Mouse (Mus musculus) urinary bladder, postnatal 25 days (tissue): Measurements from ENCODE around the gene Dnaja4.
"Not testable (repeated sequence)": the region's sequence is repeated elsewhere in the genome, so short reads cannot be mapped to it uniquely, and the experiment has no call there.

Experiments used
- DNase-seq: peaks from one replicate; pipeline ENCODE4 v3.0.0; 2022; ENCODE audit warnings: low spot score

Dnaja4 gene

DNA sequence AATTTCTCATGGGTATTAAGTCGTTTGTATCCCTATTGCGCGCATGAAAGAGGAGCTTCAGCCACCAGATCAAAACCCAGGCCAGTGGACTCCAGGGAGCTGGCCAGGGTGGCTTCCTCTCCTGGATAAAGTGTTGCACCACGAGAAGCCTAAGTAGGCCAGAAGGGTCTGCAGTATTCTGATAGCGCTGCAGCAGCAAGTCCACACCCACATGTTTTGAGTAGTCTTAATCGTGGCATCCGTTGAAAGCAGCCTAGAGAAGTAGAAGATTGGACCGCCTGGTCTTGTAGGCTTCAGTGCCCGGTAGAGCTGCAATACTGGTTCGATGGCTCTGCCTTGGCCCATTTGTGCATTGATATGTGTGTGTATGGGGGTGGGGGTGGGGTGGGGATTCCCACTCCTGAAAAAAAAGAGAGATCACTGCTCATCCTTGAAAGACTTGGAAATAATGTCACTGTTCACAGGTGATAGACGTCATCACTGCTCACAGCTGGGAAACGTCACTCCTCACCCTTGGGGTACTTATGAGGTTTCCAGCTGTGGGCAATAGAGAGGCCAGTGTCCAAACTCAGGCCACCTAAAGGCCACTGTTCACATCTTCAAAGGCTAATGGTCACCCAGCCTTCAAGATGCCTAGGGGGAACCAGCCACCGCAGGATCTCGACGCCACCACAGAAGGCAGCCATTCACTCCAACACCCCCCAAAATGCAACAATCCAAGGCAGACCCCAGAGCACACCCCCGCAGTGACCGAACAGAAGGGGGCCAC lies at the start of gene Dnaja4:
Gene Dnaja4 (plus strand): TSS at position 556 of the 769 bp plus-strand sequence.
- DNase-seq: no peak

DNA sequence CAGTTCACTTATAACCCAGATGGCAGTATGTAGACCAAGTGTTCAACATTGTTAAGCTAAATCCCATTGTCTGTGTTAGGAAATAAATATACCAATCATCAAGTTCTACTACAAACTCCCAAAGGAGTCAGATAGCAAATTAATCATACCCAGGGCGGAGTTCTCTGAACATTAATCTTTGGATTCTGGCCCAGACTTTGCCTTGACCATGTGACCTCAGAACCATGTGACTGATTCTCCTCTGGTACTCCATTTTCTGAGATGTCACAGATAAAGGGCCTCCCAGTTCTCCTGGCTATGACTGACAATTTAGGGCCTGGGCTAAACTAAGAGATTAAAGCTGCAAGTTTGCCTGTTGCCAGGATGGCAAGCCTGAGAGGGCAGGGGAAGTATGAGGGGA lies 49.3 kb upstream of the Dnaja4 start:
- no peak for DNase-seq

DNA sequence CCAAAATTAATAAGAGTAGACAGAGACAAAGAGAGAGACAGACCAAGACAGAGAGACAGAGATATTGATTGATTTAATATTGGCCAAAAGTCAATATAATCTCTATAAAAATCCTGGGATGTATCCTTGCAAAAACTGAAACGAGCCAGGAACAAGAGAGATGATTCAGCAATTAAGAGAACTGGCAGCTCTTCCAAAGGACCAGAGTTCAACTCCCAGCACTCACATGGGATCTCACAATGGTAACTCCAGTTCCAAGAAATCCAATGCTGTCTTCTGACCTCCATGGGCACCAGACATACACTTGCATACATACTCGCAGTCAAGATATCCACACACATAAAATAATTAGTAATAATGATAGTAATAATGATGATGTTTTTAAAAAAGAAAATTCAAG lies 45.9 kb upstream of the Dnaja4 start:
- DNase-seq: no peak

DNA sequence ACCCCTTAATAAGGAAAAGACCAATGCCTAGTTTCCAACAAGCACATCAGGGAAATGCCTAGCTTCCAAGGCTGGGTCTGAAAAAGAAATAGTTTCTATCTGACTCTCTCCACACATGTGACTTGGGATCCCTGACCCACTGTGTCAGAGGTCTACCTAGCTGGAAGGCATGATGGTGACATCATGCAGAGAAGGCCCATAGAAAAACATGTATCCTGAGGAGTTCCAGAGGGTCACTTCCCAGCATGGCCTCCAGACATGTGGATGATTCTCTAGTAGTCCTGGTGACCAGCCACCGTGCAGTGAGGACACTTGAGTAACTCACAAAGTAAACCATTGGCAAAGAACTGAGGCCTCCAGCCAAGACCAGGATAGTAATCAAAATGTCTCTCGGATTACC lies 42.8 kb upstream of the Dnaja4 start:
- no peak for DNase-seq

DNA sequence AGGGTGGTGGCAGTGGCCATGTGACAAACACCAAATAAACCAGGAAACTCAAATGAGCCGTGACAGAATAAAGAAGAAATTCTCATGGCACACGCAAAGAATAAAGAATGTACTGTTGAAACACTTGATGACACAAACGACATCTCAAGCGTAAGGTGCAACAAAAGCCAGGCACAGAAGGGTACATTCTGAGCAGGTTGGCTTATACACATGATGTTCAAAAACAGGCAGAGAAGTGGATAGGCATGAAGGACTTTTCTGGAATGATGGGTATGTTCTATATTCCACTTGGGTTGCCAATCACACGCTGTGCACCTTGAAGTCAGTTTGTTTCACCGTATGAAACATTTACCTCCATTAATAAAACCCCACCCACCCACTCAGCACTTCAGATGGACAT lies 42.3 kb upstream of the Dnaja4 start:
- DNase-seq: no peak

DNA sequence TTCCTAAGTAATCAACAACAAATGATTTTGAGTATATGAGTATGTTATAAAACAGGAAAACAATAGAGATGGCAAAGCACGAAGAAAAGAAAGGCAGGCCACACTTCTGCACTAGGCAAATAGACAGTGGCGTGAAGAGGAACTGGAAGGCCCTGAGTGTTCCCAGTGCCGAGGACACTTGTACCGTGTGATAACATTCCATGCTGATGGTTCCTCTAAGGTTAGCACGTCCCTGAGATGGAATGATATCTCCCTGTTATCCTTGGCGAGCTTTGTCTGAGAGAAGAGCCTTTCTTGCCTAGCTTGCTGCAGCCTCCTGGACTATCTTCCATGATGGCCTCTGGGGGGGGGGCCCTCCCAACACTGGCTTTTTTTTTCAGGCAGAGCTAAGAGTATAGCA lies 39.9 kb upstream of the Dnaja4 start:
- no peak for DNase-seq

DNA sequence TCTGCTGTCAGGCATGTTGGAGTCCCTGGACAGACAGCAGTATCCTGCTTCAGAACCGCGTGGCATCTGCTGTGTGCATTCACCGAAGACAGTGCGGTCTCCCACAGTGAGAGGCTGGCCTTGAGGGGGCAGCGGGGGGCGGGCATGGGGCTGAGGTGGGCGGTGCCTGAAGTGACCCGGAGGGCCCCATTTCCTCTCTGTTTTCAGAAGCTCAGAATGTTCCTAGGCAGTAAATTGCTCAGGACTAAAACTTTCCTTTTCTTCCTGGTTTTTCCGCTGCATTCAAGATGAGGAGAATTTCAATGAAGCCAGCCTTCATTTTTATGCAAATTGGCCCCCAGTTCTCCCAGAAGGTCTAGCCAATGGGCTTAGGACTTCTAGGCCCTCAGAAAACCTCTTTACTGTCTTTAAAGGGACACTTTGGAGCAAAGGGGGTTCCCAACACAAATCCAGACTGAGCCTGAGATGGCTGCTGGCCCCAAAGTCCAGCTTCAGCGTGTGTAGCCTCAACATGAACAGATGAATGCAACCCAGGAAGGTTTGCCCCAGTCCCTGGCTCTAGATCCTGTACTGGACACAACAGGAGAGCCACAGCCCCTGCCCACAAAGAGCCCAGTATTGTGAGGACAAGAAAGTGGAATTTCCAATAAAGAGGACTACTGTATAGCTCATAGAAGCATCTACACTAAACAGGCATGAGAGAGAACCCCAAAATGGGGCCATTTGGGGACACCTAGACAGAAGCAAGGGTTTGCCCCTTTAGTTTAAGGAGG lies 36.9 kb upstream of the Dnaja4 start, which contains the start of gene Acsbg1:
Gene Acsbg1 (minus strand): TSS at position 266 of the 773 bp plus-strand sequence.
- no peak for DNase-seq

DNA sequence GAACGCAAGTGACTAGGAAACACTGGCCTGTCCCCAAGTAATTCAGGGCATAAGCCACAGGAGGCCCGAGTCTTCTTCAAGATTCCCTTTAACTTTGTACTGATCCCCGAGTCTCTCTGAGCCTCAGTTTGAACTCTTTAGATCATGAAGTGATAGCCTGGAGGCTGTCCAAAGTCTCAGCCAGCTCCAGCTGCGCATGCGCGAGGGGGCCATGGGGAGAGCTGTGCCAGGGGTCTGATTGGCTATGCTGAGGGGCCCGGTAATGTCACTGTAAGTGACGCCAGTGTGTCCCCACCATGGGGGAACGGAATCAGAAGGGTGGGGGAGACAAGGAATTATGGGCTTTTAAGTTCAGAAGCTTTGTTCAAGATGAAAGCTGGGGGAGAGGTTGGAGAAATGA lies 34.3 kb upstream of the Dnaja4 start:
- no peak for DNase-seq

DNA sequence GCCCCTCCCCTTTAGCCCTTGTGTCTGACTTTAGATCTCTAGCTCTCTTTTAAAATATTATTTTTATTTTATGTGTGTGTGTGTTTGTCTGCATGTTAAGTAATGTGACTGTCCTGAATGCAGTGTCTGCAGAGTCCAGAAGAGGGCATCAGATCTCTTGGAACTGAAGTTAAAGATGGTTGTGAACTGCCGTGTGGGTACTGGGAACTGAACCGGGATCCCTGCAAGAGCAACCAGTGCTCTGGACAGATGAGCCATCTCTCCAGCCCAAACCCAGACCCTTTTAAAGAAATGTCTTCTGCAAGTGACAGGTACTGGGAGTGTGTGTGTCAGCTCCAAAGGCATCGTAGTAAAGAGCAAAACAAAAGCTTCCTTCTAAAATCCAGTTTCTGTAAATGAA lies 32.6 kb upstream of the Dnaja4 start:
- DNase-seq: no peak

DNA sequence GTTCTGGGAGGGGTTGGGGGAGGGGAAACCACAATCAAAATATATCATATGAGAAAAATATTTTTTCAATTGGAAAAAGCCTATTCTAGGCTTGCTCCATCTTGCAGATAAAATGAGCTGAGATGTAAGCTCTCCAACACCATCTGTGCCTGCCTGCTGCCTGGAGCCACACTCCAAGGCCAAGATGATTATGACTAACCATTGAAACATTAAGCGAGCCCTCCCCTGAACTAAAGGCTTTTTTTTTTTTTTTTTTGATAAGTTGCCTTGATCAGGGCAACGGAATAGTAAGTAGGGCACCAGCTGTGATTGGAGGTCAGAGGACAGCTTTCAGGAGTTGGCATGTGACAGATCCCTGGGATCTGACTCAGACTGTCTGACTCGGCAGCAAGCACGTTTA lies 30.2 kb upstream of the Dnaja4 start:
- DNase-seq: no peak

DNA sequence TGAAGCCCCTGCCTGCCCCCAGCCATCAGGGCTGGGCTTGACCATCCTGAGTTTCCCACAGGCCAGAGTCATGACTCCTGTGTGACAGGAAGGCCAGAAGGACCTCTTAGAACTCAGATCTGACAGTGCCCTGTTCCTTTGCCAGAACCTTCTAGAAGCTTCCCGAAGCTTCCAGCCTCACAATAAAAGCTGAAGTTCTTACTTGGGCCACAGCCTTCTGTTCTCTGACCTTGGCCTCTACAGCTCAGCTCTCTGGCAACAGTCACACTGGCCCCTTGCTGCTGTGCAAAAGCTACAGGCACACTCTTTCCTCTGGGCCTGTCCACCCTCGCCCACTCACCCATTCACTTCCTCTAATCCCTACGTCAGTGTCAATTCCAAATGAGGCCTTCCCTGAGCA lies 26.7 kb upstream of the Dnaja4 start:
- no peak for DNase-seq

DNA sequence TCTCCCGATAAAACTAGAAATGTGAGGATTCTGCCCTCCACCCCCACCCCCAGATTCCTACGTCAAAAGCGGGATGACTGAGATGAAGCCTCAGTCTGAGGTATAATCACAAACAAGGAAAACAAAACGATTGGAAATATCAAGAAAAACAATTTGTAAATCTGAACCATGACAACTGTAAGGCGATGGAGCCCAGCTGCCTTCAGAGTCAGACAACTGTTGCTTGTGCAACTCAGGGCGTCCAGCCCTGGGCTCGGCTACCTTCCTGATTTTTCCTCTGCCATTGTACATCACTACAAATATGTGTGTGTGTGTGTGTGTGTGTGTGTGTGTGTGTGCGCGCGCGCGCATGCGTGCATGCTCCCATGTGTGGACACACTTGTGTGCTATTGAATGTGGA lies 24.8 kb upstream of the Dnaja4 start:
- no peak for DNase-seq

DNA sequence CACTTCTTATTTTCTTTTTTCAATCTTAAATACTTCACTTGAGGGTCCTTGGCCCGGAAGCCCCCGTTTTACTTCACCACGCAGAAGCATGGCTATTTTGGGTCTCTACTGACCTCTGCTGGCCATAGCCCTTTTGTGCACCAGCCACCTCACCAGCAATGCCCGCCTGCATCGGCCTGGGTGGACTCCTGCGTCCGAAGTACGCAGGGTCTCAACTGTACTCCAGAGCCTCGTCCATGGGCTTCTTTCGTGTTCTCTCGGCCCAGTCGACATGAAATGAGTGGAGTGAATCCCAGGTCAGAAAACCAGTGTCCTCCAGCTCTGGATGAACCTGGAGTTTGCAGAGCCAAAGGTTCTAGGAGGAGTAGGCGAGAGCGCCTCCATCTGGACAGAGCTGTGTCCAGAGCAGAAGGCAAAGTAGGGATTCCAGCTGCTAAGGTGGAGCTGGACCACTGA lies 22.1 kb upstream of the Dnaja4 start:
- DNase-seq: peak; percentile 69

DNA sequence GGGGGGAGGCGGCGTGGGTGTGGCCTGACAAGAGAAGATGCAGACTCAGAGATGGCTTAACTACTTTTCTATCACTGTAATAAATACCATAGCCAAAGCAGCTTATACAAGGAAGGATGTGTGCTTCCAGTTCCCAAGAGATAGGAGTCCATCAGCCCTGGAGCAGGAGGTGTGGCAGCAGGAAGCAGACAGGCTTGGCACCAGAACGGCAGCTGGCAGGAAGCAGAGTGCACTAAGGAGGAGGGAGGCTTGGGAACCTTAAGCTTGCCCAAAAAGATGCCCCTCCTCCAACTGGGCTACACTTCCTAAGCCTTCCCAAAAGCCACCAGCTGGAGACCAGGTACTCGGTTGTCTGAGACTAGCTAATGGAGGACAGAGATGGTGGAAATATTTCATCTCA lies 15.8 kb upstream of the Dnaja4 start:
- DNase-seq: no peak

DNA sequence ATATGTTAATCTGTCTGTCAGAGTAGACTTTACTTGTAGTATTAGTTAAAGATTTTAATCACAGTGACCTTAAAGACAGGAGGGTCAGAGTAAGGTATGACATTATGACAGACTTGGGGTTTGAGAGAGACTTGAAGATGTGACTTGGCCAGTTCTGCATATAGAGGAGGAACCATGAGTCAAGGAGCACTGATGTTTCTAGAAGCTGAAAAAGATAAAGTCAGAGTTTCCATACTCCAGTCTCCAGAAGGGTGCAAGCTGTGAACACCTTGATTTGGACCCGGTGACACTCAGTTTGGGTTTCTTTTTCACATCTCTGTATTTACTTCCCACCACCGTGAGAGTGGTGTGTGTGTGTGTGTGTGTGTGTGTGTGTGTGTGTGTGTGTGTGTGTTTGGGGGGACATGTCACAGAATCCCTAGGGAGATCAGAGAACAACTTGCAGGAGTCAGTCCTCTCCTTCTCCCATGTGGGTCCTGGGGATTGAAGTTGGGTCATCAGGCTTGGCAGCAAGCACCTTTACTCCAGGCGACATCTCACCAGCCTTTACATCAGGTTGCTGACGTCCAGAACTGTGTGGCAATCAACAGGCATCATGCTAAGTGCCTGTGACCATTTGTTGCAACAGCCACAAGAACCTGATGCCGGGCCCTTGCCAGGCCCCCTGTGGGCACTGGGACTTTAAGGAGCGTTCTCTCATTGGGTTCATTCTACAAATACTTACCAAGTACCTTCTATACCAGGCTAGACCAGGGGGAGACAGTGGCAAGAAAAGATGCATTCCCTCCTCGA lies 14.7 kb upstream of the Dnaja4 start:
- no peak for DNase-seq

DNA sequence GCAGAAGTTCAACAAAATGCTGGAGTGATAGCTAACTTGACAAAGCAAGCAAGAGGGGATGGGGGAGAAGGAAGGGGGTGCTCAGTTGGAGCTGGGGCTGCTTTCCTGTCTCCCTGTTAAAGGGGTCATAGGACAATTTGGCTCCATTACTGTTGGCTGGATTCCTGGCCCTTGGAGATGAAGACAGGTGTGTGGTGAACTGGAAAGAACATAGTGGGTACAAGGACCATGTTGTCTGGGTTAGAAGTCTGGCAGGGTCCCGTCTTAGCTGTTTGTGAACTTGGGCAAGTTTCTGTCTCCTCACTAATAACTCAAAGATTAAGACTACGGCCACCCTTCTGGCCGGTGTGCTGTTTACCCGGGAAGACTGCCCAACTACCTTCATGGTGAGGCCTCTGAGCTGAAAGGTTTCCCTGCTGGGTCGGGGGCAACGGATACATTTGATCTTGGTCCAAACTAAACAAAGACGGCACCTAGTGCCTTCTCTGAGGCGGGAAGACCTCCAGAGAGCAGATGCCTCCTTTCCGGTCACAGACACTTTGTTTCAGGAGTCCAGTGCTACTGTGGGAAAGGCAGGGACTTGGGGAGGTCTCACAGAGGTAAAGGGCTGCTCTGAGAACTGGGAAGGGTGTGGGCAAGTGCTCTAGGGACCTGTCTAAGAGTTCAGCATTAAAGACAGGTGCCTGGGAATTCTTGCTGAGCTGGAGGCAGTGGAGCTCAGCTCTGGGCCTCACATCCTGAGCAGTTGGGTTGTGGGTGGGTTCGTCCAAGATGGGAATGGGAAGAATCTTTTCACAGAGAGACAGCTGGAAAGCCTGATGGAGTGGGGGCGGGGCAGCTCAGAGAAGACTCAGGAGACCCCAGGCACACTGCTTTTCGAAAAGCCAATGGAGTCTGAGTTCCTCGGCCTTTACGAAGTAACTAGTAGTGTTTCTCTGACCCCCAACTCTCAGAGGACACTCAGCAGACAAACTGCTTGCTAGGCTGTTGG lies 11.1 kb upstream of the Dnaja4 start:
- no peak for DNase-seq

DNA sequence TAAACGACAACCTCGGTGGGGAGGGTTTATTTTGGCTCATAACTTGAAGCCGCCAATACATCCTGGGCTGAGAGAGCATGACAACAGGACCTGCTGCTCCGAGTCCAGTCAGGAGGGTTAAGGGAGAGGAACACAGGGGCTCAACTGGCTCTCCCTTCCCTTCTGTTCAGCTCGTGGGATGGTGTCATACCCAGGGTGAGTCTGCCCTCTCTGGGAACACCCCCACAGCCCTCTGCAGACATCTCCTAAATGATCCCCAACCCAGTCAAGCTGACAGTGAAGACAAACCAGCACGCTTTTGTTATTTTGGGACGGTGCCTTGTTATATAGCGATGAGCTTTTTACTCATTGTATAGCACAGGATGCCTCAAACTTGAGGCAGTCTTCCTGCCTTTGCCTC lies 9.2 kb upstream of the Dnaja4 start:
- DNase-seq: no peak

DNA sequence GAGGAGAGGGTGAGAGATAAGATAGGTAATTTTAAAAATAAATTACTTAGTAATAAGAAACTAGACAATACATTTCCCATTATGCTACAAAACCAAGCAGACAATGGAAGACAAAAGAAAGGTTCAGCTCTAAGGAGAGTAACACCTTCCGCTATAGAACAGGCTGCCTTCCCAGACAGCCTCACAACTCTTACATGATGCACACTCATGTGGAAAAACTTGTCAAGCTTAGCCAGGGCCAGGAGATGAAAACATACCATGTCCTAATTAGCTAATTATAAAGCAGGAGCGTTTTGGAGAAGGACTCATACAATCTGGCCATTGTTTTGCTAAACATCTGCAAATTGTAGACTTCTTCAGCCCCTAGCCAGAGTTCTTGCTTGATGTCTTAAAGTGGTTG lies 8.0 kb upstream of the Dnaja4 start:
- DNase-seq: not testable (repeated sequence)

DNA sequence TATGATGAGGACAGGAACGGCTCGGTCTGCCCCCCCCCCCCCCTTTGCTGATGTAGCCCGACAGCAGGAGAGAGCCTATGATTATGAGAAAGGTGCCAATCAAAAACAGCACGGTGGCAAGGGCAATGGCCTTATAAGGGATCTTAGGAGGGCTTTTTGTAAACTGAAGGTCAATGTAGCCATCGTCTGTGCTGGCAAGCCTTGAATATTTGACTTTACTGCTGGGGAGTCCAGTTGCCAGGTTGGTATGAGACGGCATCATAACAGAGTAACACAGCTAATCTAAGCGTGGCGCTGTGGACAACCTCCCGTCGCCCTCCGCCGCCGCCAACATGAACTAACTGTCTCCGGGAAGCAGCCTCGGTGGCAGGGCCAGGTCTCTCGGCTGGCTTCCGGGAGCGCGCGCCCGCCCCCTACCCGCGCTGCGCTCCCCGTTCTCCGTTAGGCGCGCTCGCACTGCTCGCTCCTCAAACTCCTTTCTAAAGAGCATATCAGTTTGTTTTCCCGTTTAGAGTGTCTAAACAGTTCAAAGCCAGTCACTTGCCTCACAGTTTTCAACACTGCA lies 7.3 kb upstream of the Dnaja4 start:
- not testable (repeated sequence) for DNase-seq

DNA sequence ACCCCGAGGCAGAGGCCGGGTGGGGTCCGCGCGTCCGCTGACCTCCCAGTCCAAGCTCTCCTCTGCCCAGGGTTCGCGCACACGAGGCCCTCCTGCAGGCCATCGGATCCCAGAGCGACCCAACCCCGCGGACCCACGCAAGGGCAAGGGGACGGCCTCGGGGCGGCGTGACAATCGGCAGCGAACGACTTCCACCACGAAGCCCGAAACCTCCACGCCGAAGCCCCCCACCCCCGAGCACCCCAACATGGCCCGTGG lies 343 bp downstream of the Dnaja4 start:
- no peak for DNase-seq
